Mouse (Mus musculus): ENCODE data around the gene Supt6.

The Supt6 gene

DNA sequence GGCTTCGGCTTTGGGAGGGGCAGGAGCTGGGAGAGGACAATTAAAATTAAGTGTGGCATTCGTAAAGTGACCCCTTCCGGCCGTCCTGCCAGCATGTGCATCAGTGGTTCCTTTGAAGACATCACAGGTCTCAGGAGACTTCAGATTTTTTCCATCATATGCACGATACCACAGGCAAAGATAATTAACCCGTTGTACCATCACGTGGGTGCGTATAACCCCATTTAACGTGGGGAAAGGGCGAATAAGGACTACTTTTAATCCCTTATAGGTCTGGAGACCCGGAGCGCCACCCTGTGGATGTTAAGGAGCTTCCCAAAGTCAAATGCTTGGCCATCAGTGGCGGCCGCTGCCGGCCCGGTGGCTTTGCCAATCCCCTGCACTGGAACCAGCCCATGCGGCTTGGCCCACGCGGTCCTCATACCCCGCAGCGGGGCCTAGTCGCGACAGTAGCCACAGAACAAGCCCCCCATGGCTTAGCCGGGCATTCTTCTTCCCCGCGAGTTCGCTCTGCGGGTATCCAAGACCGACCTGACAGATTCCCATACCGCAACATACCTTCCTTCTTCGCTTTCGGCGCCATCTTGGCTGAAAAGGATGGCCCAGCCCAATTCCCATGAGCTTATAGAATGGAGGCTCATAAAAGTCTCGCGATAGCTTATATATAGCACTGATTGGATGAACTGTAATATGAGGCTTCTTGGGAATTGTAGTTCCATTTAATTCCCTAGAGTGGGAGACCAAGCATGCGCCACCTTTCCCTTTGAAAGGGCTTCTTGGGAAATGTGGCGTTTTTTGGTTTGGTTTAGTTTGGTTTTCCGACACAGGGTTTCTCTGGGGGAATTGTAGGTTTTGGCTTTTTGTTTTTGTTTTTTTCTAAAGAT lies 62.6 kb downstream of the Supt6 start, which contains the start of gene Rpl23a:
Gene Rpl23a, minus strand, starts transcription at position 624 of the 884 bp plus-strand sequence.
- DNase-seq (ENCODE audit: low spot score in 2 of 2): peak; percentile 90 to 94

DNA sequence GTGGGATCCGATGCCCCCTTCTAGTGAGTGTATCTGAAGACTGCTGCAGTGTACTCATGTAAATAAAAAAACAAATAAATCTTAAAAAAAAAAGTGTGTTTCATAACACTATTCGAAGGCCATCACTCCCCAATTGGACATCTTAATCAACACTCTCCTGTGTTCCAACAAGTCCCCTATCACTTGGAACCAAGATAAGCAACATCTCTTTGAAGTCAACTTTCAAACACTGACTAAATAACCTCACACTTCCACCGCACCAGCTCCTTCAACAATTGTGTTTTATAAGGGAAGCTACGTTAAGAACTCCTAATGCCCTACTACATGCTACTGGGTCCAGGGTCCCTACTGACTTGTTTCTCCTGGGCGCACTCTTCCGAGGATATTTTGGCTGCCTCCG lies 63.3 kb downstream of the Supt6 start:
- DNase-seq (ENCODE audit: low spot score in 2 of 2): no peak

DNA sequence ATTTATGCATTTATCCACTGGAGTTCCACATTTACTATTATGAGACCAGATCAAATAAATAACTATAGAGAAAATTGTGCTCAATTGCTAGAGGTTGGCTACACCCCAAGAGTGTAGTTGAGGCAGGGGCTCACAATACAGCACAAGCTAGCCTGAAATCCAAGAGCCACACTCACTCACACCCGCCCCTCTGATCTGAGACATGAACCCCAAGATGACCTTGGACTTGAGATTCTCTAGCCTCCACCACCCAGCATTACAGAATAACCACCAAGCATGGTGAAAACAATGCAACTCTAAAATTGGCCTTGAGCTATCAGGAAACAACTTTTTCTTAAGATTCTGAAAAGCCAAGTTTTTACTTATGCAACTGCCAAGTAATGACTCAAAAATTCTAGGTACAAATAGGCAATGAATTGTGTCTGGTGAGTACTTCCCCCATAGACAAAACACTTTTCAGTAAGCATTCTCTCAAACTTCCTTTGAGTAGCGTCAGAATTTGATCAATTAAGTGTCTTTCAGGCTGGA lies 63.9 kb downstream of the Supt6 start:
- no peak for DNase-seq (ENCODE audit: low spot score in 2 of 2)

- no peak for DNase-seq (ENCODE audit: low spot score in 2 of 2)
Measured at GRCm38 (mm10) chr11:78180081-78180761, 65.6 kb downstream of the Supt6 start.

- no peak for DNase-seq (ENCODE audit: low spot score in 2 of 2)
Measured at GRCm38 (mm10) chr11:78179438-78179999, 66.3 kb downstream of the Supt6 start.

DNA sequence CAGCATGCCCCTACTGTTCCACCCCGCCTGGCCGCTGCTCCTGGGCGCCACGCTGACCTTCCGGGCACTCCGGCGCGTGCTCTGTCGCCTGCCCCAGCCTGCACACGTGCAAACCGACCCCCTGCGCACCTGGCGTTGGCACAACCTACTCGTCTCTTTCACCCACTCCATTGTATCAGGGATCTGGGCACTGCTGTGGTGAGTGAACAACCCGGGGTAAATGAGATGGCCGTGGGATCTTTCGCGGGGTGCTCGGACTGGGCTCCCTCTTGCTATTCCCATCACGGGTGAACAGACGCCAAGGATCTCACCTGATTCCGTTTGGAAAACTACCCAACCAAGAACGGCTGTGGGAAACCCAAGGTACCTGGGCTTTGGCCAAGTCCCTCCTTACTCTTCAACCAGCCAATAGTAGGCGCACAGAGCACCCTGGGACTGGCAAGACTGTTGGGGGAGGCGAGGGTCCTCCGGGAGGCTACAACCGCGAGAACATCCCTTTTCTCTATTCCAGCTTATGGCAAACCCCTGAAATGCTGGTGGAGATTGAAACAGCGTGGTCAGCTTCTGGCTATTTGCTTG lies 66.8 kb downstream of the Supt6 start:
- peak; percentile 55 to 57 for DNase-seq (ENCODE audit: low spot score in 2 of 2)

DNA sequence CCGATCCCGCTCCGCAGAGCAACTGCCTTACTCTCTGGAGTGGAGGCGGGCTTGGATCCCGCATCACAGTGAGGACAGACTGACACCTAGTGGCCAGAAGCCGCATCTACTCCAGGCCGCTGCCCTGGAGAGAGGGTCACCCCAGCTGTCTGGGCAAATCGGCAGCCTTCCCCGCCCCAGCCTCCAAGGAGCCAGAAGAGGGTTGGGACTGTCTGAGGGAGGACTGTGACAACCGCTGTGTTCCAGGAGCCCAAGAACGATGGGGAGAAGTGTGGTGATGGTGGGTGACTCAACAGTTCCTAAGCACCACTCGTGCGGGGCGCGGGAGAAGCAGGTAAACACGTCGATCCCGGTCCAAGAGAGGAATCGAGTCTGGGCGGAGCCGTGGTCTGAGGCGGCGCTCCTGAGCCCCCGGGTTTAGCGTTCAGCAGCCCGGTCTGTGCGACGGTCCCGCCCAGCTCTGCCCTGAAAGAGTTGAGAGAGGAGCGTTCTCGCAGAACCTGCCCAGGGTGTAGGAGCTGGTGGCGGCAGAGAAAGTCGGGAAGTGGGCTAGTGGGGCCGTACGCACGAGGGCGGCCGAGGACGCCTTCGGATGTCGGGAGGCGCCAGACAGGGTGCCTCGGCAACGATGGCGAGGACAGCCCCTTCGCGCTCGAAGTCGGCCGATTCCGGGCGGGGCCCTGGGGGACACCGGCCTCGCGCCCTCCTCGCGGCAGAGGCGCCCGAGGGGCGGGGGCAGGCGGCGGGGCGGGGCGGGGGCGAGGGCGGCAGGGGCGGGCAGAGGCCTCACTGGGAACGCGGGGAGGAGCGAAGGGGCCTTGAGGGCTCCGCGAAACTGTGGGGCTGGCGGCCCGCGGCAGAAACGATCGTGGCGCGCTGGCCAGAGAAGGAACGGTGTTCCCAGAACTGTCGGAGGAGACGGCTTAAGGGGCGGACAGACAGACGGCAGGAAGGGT lies 67.6 kb downstream of the Supt6 start:
- DNase-seq (ENCODE audit: low spot score in 2 of 2): peak; percentile 96 to 97

GRCm38 (mm10) chr11:78177437-78177836 lies 68.3 kb downstream of the Supt6 start:
- no peak for DNase-seq (ENCODE audit: low spot score in 2 of 2)

DNA sequence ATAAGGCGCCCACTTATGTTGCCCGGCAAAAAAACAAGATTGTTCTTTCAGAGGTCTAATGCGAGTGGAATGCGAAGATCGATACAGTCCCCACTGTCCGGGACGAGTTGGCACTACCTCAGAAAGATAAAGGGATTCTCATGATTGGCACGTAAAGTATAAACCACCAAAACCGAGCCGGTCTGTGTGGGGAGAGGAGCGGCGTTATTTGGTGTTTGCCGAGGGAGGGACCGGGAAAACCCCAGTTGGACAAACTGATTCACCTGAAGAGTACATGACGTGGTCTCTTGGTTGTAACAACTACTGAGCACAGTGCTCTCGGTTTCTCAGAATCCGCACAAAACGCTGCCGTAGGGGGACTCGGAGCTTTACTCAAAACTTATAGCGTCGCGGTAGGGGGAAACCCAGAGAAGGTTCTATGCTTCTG lies 68.9 kb downstream of the Supt6 start:
- DNase-seq (ENCODE audit: low spot score in 2 of 2): no peak

- peak; percentile 93 to 96 for DNase-seq (ENCODE audit: low spot score in 2 of 2)
Measured at GRCm38 (mm10) chr11:78176402-78176862, 69.4 kb downstream of the Supt6 start, which contains the start of the genes Nek8 and Tlcd1. TSS of gene Nek8 (minus strand) at chr11:78176675. TSS of gene Tlcd1 (plus strand) at chr11:78176711.

DNA sequence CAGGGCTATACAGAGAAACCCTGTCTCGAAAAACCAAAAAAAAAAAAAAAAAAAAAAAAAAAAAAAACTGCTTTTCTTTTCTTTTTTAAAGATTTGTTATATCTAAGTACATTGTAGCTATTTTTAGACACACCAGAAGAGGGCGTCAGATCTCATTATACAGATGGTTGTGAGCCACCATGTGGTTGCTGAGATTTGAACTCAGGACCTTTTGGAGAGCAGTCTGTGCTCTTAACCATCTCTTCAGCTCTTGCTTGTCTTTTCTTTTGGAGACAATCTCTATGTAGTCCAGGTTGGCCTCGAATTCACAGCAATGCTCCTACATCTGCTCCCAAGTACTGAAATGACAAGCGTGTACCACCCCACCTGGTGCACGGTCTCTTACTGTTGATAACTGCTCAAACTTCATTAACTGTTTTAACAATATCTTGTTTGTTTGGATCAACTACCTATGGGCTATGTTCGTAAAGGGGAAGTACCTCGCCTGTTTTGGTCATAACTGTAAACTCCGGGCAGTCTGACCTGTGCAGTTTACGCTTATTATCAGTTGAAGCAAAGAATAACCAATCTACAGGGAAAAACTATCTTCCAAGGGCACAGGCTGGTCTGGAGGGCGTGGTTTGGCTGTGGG lies 69.9 kb downstream of the Supt6 start:
- DNase-seq (ENCODE audit: low spot score in 2 of 2): no peak

GRCm38 (mm10) chr11:78174506-78174905 lies 71.3 kb downstream of the Supt6 start:
- no peak for DNase-seq (ENCODE audit: low spot score in 2 of 2)

DNA sequence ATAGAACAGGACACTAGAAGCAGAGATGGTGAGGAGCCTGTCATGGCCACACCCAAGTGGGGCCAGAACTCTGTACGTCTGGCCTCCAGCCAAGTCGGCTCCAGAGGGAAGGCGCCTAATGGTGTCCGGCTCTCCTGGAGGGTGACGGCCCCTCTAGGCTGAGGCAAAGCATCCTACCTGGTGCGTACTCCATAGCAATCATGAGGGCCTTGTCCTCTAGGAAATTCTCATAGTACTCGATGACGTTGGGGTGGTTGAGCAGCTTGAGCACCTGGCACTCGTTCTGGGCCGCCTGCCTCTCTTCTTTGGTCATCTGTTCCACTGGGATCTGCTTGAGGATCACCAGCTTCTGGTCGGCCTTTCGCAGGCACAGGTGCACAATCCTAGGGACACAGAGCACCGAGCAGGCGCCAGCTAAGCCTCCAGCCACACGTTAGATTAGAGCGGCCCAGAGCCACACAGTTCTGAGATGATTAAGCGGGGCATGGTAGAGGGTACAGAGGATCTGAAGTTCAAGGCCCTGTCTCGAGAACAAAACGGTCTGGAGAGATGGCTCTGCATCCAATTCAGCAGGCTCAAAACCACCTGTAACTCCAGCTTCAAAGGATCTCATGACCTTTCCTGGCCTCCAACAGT lies 72.9 kb downstream of the Supt6 start:
- no peak for DNase-seq (ENCODE audit: low spot score in 2 of 2)

DNA sequence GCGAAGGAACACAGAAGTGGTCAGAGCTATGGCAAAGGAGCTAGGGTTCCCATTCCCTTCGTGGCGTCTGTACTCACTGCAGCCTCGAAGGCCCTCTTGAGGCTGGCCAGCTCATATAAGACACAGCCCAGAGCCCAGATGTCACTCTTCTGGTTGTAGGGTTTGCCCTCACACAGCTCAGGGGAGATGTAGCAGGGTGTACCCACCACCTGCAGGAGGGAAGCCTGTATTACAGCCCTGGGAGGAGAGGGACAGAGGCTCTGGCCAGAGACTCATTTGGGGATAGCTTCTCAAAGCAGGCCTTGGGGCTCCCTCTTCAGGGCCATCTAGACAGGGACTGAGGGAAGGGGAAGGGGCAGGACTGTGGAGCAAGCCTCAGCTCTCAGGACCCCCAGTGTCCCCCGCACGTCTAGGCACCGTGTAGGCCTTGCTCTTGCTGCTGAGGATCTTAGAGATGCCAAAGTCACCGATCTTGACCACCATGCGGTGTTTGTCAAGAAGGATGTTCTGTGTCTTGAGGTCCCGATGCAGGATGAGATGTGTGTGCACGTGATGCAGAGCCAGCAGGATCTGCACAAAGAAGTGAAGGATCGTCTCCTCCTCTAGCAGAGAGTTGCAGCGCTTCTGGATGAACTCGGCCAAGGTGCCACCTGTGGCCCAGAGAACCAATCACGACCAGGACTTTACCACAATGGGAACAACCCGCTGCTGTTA lies 73.6 kb downstream of the Supt6 start:
- no peak for DNase-seq (ENCODE audit: low spot score in 2 of 2)

GRCm38 (mm10) chr11:78171328-78171727 lies 74.5 kb downstream of the Supt6 start:
- DNase-seq (ENCODE audit: low spot score in 2 of 2): no peak

GRCm38 (mm10) chr11:78170306-78170705 lies 75.5 kb downstream of the Supt6 start:
- no peak for DNase-seq (ENCODE audit: low spot score in 2 of 2)

DNA sequence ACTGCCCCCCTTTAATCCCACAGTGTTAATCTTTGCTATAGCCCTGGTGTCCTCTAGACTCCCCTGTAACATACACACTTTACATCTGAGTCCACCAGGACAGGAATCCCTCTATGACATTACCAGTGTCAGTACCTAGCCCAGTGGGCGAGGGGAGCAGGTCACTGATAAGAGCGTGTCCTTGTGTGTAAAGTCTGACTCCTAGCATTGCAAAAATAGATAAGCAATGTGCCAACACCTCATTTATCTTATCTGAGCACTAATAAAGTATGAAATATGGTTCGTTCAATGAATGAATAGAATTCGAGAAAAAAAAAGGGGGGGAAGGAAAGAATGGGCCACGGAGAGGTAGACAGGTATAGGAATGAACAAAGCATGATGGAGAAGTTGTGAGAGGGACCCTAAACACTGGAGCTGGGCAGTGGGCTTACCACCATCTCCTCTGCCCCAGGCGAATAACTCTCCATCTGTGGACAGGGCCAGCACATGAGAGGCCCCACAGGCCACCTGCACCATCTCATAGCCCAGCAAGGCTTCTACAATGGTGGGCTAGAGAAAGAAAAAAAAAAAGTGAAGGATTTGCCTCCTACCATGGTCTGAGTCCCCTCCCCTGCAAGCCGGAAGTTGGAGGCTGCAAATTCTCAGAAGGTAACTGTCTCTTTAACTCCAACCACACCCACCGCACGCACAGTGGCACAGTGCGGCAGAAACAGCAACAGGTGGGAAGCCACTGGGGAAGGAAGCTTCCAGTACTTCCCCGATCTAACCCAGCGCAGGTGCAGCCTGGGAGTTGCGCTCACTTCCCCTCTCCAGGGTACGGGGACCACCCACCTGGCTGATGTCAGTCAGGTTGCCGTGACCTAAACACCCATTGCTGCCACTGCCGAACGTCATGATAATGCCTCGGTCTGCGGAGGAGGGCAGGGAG lies 77.0 kb downstream of the Supt6 start:
- DNase-seq (ENCODE audit: low spot score in 2 of 2): no peak

All from heart, adult 9 months (tissue).